Mouse (Mus musculus) CD8-positive naive resting alpha-beta T cell, adult 2 months (primary cell): Measurements from ENCODE around the gene Tspyl2.
"Not testable (repeated sequence)": the region's sequence is repeated elsewhere in the genome, so short reads cannot be mapped to it uniquely, and the experiment has no call there.

Experiments
- DNase-seq, 2 experiments: peaks; one replicate each; pipeline ENCODE4 v3.0.0; 2022; ENCODE audit warnings: low read depth in 2 of 2, low spot score in 2 of 2

The Tspyl2 gene

GRCm38 (mm10) chrX:152342358-152342901 is at the start of gene Tspyl2:
TSS of gene Tspyl2 (minus strand) at chrX:152342425.
- peak; percentile 83 to 87 for DNase-seq

- no peak for DNase-seq
Measured at GRCm38 (mm10) chrX:152368397-152369273, 26.4 kb upstream of the Tspyl2 start, which contains the start of gene Gpr173. TSS of gene Gpr173 (minus strand) at chrX:152368704.

DNA sequence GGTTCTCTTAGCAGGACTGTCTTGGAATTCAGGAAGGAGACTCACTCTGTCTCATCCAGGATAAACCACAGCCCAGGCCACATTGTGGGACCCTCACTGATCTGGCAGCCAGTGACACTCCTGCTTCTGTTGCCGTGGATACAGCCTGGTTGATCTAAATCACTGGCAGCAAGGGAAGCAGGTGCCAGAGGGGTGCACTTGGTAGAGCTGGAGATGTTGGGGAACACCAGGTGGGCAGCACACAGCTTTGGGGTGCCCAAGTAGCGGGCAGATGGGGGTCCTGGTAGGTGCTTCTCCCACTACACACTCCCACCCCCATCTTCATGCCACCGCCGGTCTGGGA is 25.8 kb upstream of the Tspyl2 start:
- no peak for DNase-seq

DNA sequence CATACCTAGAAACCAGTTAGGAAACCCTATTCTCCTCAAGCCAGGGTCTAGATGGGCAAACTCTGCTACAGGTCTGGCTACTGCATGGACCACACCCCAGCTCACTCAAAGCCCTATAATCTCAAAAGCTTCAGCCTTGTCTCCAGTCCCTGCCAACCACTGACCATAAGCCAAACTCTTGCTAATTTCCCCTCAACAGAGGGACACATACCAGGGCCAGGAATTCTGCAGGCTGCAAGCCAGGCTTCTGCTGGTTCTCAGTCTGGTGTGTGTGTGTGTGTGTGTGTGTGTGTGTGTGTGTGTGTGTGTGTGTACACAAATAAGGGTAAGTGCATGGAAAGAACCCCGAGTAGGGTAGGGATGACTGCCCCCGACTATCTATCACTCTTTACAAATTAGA is 24.2 kb upstream of the Tspyl2 start:
- no peak for DNase-seq

- peak; percentile 25 to 53 for DNase-seq
Measured at GRCm38 (mm10) chrX:152352553-152353153, 10.4 kb upstream of the Tspyl2 start.

DNA sequence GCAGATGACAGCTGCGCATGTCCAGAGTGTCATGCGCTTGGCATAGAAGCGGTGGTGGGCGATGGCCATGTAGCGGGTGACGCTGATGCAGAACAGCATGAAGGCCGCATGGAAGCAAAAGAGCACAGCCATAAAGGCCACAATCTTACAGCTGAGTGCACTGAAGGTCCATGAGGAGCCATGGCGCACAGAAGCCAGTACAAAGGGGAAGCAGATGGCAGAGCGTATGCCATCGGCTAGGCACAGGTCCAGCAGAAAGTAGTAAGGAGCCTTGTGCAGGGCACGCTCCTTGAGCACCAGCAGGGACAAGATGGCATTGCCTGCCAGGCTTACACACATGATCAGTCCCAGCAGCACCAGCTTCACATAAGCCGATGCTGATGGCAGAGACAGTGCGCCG is 4.8 kb upstream of the Tspyl2 start:
- DNase-seq = no peak

DNA sequence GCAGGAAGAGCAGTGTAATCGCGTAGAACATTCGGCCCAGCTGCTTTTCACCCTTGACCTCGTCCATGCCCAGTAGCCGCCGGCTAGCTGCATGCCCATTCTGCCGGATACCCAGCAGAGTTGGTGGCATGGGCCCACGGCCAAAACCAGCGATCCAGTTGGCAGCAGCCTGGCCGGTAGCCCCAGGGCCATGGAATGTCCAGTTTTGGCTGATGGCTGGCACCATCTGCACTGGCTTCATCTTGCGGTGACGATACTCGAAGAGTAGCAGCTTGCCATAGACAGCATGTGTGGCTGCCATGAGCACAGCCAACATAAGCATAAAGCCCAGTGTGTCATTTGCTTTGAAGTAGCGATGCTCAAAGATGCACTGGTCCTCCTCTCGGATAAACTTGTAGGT is 4.4 kb upstream of the Tspyl2 start:
- no peak for DNase-seq

GRCm38 (mm10) chrX:152342903-152343302 is 678 bp upstream of the Tspyl2 start:
- no peak for DNase-seq

GRCm38 (mm10) chrX:152341496-152341895 is 729 bp downstream of the Tspyl2 start:
- no peak for DNase-seq

GRCm38 (mm10) chrX:152336546-152337332 is 5.5 kb downstream of the Tspyl2 start:
- DNase-seq = peak; percentile 59 to 69

- not testable (repeated sequence) for DNase-seq
Measured at GRCm38 (mm10) chrX:152336123-152336522, 6.1 kb downstream of the Tspyl2 start.

DNA sequence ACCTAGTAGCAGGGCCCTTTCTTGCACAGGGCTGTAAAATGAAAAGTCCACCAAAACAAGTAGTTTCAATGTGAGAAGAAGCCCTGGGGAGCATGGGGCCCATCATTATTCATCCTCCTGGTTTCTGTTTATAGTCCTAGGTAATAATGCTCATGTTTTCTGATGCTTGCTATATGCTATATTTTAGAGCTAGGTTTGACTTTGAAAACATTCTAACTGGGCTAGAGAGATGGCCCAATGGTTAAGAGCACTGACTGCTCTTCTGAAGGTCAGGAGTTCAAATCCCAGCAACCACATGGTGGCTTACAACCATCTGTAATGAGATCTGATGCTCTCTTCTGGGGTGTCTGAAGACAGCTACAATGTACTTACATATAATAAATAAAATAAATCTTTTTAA is 12.8 kb downstream of the Tspyl2 start:
- not testable (repeated sequence) for DNase-seq

GRCm38 (mm10) chrX:152327689-152328052 is 14.6 kb downstream of the Tspyl2 start:
- DNase-seq = no peak

GRCm38 (mm10) chrX:152326996-152327688 is 15.1 kb downstream of the Tspyl2 start, which contains the start of gene Kantr:
TSS of gene Kantr (minus strand) at chrX:152327495.
- DNase-seq = peak; percentile 48 to 58

DNA sequence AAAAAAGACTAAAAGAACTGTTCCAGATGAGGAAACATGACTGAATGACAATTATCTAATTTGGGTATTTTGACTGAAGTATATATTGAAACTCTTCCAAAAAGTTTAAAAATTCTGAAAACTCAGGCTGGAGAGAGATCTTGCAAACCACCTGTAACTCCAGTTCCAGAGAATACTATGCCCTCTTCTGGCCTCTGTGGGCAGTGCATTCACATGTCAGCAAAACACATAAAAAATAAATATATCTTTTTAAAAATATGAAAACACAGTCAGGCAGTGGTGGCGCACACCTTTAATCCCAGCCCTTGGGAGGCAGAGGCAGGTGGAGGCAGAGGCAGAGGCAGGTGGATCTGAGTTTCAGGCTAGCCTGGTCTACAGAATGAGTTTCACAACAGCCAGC is 18.6 kb downstream of the Tspyl2 start:
- DNase-seq = peak in 1 of 2 experiments; percentile 29

DNA sequence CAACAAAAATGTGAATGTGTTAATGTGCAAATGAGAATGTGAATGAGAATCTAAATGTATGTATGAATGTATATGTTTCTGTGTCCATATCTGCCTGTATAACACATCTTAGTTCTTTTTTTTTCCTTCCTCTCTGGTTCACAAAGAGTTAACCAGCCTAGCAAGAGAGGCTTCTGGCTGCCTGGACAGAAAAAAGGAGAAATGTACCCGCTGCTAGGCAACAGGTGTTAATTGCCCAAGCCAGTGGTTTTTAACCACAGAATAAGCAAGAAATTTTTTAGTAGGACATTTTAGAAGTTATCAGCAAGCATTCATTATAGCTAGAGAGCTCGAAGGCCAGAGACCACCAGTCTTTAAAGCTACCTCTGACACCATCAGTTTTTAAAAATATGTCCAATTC is 19.4 kb downstream of the Tspyl2 start:
- no peak for DNase-seq

DNA sequence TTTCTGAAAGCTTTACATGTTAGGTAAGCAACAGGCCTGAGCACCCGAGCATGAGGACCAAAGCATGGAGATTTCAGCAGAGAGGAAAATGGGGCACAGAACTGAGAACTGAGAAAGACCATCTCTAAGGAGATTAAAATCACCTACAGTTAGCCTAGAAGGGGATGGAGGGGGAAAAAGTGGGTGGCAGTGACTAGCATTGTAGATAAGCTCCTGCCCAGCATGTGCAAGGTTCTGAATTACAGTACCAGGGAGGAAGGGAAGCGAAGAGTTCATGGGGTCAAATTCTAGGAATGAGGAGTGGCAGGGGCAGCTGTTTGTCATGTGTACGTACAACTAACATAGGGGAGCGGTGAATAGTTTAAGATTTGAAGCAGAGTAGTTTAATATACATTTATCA is 21.7 kb downstream of the Tspyl2 start:
- DNase-seq = no peak

DNA sequence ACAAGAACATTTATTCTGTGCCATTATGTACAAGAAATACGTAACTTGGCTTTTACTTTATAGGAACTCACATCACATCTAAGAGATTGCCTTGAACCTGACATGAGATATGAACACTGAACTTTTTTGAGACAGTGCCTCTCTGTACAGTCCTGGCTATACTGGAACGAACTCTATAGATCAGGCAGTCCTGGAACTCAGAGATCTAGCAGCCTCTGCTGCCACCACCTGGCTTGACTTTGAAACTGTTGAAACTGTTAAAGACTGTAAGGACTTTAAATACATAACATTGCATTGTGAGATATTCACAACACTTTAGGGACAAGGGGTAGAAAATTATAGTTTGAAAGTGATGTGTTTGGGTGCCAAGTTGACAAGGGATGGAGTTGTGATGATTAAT is 34.3 kb downstream of the Tspyl2 start:
- DNase-seq = peak in 1 of 2 experiments; percentile 2

DNA sequence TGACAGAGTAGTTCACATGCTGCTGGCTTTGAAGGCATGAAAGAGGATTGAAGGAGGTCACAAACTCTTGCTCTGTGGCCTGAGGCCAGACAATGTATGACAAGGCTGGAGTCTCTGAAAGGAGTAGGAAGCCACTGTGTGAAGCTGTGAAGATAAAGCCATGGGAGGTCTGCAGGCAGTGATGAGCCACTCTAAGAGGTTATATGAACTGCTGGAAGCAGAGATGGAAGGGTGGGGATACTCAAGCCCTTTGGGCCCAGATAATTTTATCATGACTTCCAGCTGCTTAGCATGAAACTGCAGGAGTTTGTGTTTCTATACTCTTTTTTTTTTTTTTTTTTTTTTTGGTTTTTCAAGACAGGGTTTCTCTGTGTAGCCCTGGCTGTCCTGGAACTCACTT is 34.9 kb downstream of the Tspyl2 start:
- DNase-seq = no peak

DNA sequence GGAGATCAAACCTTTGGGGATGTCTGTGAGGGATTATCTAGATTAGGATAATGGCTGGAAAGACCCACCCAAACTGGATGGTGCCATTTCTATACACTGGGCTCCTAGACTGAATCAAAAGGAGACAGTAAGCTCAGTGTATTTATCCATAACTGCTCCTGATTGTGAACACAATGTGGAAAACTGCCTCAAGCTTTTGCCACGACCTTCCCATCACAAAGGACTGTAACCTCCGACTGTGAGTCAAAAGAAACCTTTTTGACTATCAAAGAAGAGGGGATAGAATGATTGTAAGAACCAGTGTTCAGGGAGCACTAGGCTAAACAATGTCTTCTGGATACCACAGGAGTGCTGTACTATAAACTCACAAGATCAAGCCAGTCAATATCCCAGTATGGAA is 36.0 kb downstream of the Tspyl2 start:
- DNase-seq = no peak

DNA sequence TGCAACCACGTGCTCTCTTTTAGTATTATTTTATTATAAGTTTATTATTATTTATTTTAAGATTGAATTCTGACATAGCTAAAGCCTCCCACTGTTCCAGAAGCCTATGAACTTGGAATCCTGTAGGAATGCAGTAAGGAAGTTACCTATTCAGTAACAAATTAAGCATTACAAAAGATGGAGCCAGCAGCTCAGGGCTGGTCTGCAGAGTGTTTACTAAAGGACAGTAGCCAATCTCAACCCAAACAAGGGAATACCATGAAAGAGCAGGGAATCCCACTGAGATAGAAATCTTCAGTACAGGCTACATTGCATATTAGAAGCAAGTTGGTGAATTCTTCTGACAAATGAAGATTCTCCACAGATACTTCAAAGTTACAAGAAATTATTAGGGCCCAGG is 55.2 kb downstream of the Tspyl2 start:
- not testable (repeated sequence) for DNase-seq
